Mouse (Mus musculus): Measurements from ENCODE around the gene Faim2.

DNA sequence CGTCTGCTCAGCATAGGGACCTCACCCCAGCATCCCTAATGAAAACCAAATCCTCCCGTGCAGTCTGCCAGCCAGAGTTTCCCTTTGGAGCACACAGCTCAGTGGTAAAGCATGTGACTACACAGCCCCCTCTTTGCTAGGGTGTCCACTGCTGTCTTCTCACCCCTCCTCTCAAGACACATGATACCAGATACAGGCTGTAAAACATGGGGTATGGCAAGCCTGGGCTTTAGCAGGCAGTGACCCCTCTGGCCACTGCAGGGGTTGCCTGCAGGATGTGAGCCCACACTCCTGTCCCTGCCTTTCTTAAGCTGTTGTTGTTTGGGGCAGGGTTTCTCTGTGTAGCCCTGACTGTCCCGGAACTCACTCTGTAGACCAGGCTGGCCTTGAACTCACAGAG lies 4.1 kb upstream of the Faim2 start:
- no peak for TF ChIP-seq HCFC1 (IDR thresholded peaks at IDR 0.05; ENCODE audit: borderline replicate concordance, insufficient read depth, low read length)
- TF ChIP-seq MAFK (IDR thresholded peaks at IDR 0.05; ENCODE audit: insufficient read depth, low read depth, low read length), result no peak
- no peak for TF ChIP-seq ZC3H11A (IDR thresholded peaks at IDR 0.05; ENCODE audit: borderline replicate concordance, low read depth, low read length)
